Mouse (Mus musculus) ovary, adult 18-20 months (tissue): ENCODE measurements around the gene Pamr1.

Experiments used
- DNase-seq: peaks from one replicate; pipeline ENCODE4 v3.0.0; 2022; ENCODE audit warnings: low spot score, mixed read lengths

Pamr1 gene

DNA sequence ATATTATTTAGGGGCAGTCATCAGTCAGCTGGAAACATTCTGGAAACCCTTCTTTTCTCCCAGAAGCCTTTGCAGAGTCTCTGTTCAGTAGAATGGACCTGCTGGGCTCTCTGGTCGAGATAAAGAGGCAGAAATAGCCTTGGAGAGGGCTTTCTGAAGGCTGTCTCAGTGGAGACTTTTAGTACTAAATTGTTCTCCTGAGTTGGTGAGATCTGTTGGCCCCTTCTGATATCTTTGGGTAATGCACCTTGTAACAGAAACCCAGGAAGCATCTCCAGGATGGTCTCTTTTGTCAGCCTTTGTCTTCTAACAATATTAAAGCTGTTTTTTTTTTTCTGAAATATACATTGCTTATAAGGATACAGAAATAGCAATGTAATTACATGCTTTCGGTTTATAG, 111.2 kb downstream of the Pamr1 start:
- DNase-seq: no peak

DNA sequence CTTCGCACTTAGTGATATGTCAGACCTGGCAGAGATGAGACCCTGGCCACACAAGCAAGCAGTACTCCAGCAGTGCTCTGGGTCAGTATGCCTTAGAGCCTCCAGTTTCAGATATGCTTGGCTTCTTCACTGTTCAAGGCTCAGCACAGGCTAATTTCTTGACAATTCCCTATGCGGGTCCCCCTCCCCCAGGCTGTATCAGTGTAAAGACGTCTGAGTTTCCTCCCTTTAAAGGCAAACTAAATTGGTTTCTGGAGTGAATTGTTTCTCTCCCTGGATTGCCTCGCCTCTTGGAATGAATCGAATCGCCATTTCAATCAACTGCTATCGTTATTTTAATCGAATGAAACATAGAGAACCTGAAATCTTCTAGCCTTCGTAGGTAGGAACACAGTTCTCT, 113.1 kb downstream of the Pamr1 start:
- DNase-seq: no peak

DNA sequence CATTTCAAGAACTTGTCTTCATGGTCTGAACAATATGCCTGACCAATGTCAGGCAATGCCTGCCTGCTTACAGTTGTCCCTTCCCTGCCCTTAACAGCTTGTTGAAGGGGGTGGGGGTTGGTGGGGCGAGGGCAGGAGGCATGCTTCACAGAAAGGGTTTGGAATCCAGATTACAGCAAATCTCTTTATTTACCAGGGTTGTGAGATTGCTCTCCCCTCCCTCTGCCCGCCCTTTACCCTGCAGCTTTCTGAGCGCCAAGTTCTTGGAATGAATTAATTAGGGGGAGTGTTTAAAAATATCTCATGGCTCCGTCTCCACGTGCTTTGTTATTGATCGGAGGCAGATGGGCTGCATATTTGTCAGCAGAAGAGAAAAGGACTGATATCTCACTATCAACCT, 113.5 kb downstream of the Pamr1 start:
- no peak for DNase-seq

DNA sequence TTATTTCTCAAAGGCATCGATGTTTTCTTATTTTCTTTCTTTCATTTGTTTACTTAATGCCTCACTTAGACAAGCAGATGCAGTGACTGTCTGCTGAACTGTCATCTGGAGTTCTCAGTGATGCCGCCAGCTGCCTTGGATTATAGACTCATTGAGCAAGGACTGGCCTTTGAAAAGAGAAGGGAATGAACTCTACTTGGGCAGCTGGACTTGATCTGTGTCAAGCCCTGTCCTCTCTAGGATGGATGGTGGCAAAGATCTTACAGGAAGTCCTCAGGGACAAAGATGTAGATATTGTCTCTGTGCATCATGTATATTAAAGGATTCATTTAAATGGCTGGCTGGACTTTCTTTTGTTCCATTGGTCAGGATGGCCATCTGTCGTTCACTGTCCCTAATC, 114.1 kb downstream of the Pamr1 start:
- no peak for DNase-seq

- no peak for DNase-seq
Observed at GRCm38 (mm10) chr2:102667981-102668380, 118.2 kb downstream of the Pamr1 start.

DNA sequence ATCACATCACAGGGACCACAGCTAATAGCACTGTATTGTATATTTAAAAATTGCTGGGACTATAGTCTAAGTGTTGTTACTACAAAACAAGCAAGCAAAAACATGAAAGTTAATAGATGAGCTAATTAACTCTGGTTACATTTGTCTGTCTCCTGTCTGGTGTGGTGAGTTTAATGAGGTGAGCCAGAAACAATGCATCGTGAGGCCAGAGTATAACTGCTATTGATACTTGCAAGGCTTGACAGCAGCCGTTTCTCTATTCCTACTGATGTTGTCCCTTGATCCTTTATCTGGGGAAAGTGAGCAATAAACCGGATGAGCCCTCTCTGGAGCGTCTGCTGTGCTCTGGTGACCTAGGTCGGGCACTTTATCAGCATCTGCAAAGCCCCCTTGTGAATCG, 119.8 kb downstream of the Pamr1 start:
- no peak for DNase-seq

DNA sequence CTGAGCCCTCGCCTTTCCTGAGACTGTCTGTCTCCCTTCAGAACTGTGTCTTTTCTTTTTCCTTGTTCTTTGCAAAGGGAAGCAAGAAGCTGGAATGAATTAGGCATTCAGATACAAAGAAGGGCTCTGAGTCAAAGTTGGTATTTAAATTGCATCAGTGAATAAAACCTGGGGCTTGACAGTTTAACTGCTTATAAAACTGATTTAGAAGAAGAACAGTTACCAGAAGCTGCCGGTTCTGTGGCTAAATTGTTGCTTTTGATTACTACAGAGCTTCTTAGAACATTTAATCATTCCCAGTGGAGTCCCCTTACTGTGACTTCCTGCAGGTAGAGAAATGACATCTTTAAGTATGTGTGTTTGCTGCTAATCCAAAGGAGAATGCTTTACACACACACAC, 124.8 kb downstream of the Pamr1 start:
- DNase-seq: no peak

DNA sequence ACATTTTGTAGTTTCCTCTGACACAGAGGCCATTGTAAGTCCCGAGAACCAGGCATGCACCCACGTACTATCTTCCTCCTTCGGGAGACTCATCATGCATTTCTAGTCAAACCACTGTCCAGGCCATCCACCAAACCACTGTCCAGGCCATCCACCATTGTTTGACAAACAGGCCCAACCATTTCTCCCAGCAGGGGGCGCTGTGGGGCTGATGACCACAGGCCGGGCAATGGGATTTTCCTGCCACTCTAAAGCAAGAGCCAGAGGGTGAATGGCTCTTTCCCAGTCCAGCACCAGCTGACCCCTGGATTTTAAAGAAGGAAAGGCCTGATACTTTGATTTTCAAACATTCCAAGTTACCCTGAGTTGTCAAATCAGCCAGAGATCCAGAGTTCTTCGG, 125.5 kb downstream of the Pamr1 start:
- no peak for DNase-seq

GRCm38 (mm10) chr2:102676716-102677312, 127.0 kb downstream of the Pamr1 start:
- DNase-seq: no peak

- DNase-seq: no peak
Observed at GRCm38 (mm10) chr2:102677400-102677799, 127.6 kb downstream of the Pamr1 start.

- no peak for DNase-seq
Observed at GRCm38 (mm10) chr2:102681351-102681750, 131.5 kb downstream of the Pamr1 start.

- DNase-seq: no peak
Observed at GRCm38 (mm10) chr2:102682168-102682567, 132.4 kb downstream of the Pamr1 start.

DNA sequence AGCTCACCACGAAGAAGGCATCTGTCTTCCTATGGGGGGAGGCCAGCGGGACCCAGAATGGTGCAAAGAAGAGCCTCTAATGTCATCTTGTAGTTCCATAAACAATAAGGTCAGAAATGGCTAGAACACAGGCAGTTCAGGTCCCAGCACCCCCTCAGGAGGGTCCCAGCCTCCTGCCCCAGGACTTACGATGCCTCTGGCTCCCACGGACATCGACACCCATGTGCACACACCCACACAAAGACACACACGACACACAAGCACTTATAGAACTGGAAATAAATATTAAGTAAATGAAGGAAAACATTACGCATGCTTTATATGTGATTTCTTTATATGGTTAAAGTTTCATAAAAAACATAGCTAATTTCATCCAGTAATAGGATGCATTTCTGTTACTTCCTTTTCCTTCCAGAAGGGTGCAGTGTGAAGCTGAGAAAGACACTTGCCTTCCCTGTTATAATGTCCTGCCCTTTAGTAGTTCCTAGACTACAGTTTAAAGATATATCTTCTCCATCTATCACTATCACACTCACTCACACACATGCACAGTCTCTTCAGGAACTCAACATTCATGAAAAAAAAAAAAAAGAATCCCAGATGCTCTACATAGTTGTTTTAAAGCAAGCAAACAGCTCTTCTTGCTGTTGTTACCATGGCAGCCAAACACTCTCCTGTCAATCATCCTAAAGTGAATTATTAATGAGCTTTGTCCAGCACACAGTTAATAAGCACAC, 135.7 kb downstream of the Pamr1 start:
- no peak for DNase-seq

- DNase-seq: no peak
Observed at GRCm38 (mm10) chr2:102686108-102686450, 136.3 kb downstream of the Pamr1 start.
